Comparison of ENCODE assay signal across 8 mouse cellular contexts in the genomic region with DNA sequence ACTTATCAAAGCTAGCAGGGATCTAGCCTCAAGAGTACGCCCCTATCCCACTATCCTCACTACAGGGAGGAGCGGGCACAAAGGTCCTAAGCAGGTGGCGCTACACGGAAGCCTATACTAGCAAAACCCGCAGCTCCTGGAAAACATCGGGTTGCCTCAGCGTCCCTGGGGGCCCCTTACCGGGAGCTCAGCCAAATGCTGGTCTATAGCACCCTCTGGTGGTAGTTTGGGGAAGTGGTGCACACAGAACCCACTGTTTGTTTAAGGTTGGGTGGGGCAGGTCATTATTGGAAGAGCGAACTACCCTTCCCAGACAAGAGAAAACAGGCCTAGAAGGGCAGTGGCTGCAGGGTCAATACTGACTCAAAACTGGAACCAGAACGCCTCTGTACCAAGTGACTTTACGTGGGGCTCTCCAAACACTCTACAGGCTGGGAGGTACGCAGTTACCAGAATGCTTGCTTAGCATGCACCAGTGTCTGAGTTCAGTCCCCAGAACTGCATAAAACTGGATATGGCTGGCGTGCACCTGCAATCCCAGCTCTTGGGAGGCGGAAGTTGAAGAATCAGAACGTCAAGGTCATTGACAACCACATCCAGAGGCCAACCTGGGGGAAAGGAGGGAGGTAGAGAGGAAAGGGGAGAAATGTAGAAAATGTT. TPM values are rescaled to one million over a fixed set of nuclear protein-coding genes. Genes with fewer than 3 reads are reported as not detected.
DNase-seq lines count a peak whose midpoint lies in the region; ATAC-seq lines count a peak whose summit lies in the region.

No protein-coding gene starts in this region.

- peak overlapping the region; percentile 17; the same call in 1 of the 2 replicates for H3K4me3 ChIP-seq in hindbrain, embryonic 13.5 days

- peak overlapping the region; percentile 51 for H3K4me2 ChIP-seq in hindbrain, embryonic 13.5 days

- 13% methylated on average over 15 of the region's 15 CpGs for WGBS in hindbrain, embryonic 13.5 days

- H3K9me3 ChIP-seq in hindbrain, embryonic 13.5 days: no peaks in the 10 kb centered on the region

- H3K27ac ChIP-seq in hindbrain, embryonic 13.5 days: no peak overlapping the region

- H3K9ac ChIP-seq in hindbrain, embryonic 13.5 days: peak overlapping the region; percentile 58; the same call in 1 of the 2 replicates

- peak; percentile 81 for DNase-seq in NIH3T3 (ENCODE audit: low read depth)
- peak; percentile 92 to 94 for DNase-seq in cerebellum, postnatal 10 days
- DNase-seq in frontal cortex, postnatal 14 days (ENCODE audit: low spot score in 2 of 2): peak; percentile 61 to 83
- peak; percentile 77 to 82 for DNase-seq in layer of hippocampus, postnatal 14 days (ENCODE audit: low spot score in 2 of 2)
- peak; percentile 76 for DNase-seq in lung, postnatal 25 days (ENCODE audit: low spot score)
- DNase-seq in retina, postnatal 1 day: peak; percentile 89
- DNase-seq in thymus, postnatal 4 days: peak; percentile 92

- H3K27me3 ChIP-seq in hindbrain, embryonic 13.5 days: peaks cover 4% of the 10 kb centered on the region; the same call in 1 of the 2 replicates

- no peaks in the 10 kb centered on the region for H3K36me3 ChIP-seq in hindbrain, embryonic 13.5 days

- peak; percentile 70 for ATAC-seq in hindbrain, embryonic 13.5 days (ENCODE audit: low FRiP score)

- H3K4me1 ChIP-seq in hindbrain, embryonic 13.5 days (replicated peaks): peaks cover 19% of the 10 kb centered on the region

RNA-seq across cellular contexts. Expression of gene Commd7, which starts 45.9 kb away (rescaled TPM):
- 88.3 and 88.8 TPM in 2 replicates for polyA plus RNA-seq in hindbrain, embryonic 13.5 days (2015; fragmentation: Nextera tagmentation; extraction: Ambion mirVana)
- 10 to 100 TPM; 25.3 to 27.8 TPM for total RNA-seq in layer of hippocampus, postnatal 14 days (2021)

RNA-seq across cellular contexts. Expression of gene Nol4l, which starts 56.9 kb away (rescaled TPM):
- polyA plus RNA-seq in hindbrain, embryonic 13.5 days (2015; fragmentation: Nextera tagmentation; extraction: Ambion mirVana): 42.4 and 43.8 TPM in 2 replicates
- total RNA-seq in layer of hippocampus, postnatal 14 days (2021): 10 to 100 TPM; 55.6 to 60.1 TPM
